Mouse (Mus musculus) c-Kit-negative CD71-positive TER-119-positive erythroid progenitor cells, embryonic 14.5 days (primary cell): ENCODE results near the gene Zc3h12c.

ENCODE experiments used
- DNase-seq: peaks from one replicate; pipeline ENCODE4 v3.0.0-alpha.2; 2013; ENCODE audit warnings: low read depth, low spot score

Zc3h12c gene

DNA sequence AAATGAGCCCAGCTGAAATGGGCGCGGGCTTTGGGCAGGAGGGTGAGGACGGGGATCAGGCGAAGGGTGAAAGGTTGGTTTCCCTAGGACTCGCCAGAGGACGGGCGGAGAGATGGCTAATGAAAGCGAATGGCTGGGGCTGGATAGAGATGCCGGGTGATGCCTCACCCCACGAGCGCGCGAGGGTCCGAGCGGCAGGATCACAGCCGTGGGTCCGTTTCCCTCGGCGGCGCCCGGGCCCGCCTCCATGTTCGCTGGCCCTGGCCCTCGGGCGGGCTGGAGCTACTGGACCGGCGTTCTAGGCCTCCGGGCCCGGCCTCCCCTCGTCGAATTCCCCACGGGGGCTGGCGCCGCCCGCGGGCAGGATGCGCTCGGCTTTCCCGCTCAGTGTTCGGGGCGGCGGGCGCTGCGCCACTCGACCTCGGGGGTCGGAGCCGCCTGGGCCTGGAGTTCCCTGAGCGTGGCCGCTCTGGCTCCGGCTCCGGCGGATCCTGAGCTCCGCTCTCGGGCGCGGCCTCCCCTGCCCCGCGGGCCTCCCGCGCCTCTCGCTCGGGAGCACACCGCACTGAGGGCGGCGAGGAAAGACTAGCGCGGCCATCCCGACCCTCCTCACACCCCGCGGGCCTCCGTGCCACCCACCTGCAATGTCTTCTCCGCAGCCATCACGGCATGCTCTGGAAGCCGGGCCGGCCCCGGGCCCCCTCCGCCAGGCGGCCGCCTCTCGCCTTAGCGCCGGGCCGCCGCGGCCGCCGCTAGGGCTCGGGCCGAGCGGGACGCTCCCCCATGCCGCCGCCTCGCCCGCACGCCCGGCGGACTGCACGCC, at the start of gene Zc3h12c:
Gene Zc3h12c (minus strand): TSS at position 710 of the 823 bp plus-strand sequence.
- DNase-seq = no peak

GRCm38 (mm10) chr9:52217636-52218035, 49.3 kb upstream of the Zc3h12c start:
- DNase-seq = no peak

DNA sequence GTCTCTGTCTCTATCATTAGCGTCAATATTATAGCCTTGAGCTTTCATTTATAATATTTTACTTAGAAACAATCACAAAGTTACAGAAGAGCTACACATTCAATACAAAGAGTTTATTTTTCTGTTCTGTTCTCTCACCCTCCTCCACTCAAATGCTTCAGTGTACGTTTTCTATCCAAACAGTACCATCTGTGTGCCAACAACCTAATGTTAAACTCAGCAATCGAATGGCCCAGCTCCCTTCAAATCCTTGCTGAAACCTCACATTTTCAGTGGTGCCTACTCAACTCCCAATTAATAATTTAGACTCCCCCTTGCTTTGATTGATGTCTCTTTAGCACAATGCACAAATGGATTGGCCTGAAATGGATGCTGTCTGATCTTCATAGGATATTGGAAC, 46.9 kb upstream of the Zc3h12c start:
- no peak for DNase-seq

DNA sequence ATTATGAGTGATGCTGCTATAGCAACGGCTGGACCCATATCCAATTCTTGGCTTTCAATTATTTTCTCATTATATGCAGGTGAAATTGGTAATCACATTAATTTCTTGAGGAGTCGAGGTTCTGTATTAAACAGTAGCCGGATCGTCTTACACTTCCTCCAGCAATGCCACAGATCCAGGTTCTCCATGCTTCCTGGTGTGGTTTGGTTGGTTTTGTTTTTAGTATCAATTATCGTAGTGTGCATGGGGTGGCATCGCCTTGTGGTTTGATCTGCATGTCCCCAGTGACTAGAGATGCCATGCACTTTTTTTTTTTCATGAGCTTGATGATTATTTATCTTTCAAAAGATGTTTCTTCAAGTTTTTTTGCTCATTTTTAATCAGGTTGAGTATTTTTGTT, 44.0 kb upstream of the Zc3h12c start:
- no peak for DNase-seq

DNA sequence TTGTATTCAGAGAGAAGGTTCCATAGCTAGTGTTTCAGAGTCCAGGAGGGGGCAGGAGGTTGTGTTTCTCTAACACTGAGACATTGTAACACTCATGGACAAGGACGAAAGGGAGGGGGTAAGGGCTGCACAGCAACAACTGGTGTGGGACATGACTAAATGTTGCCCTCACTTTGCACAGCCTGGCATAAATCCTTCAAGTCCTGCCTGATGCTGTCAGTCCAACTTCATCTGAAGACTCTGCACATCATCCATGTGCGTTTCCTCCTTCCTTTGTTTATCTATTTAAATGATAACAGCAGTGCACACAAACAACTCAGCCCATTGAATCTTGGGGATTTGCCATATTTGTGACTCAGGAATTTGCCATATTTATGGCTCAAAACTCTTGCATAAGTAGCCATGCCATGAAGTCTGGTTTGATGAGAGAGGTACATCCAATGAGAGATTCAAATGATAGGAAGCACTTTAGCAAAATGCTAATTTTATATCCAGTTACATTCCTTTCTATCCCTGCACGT, 40.2 kb upstream of the Zc3h12c start:
- no peak for DNase-seq

GRCm38 (mm10) chr9:52203189-52203588, 34.8 kb upstream of the Zc3h12c start:
- DNase-seq = no peak

GRCm38 (mm10) chr9:52200271-52200670, 31.9 kb upstream of the Zc3h12c start:
- no peak for DNase-seq

DNA sequence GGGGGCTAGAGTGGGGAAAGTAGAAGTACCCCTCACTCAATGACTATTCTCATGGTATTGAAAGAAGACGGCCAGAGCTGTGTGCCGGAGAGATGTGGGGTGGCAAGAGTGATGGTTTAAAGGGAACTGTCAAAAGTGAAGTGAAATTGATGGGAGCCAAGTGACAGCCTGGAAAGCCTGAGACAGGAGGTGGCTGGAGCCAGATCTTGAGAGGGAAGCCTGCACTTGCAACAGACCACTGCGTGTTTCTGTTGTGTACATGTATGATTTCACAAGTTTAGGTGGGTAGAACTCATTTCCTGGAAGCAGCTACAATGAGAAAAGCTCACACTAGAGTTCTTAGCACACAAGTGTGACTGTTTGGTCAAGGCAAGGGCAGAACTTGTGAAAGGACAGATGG, 27.5 kb upstream of the Zc3h12c start:
- DNase-seq = no peak

- DNase-seq = no peak
These were observed 25.5 kb upstream of the Zc3h12c start for GRCm38 (mm10) chr9:52193851-52194250.

DNA sequence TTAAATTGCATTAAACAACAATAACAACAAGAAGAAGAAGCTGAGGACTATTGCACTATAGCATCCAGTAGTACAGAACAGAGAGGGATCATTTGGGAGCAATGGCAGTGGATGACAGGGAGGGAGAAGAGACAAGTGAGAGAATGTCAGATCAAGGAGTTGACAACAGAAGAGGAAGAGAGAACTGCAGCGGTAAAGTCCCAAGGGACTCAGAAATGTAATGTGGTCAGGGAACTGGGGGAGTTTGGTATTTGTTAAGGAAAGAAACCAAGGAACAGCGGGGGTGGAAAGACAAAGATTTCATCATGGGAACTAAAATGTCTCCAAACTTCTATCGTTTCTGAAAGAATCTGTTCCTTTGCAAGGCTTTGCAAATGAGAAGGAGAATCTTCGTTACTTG, 22.5 kb upstream of the Zc3h12c start:
- DNase-seq = no peak

DNA sequence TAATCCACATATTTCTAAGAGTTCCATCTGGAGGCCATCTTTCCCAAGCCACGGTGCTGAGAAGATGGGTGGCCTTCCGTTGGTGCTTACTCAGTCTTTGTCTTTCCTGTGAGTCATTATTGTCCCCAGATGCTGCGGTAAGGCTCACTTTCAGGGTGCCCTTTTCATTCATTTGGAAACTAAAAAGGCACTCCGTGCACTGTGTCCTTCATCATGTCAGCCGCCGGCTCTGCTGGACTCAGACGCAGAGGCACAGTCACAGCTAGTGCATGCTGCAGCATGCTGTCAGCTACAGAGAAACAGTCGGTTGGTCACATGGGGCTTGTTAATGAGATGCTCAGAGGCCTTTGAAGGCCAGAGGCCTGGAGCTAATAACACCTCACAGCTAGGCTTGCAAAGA, 19.7 kb upstream of the Zc3h12c start:
- DNase-seq = no peak

- DNase-seq = no peak
These were observed 18.0 kb upstream of the Zc3h12c start for GRCm38 (mm10) chr9:52186296-52186941.

DNA sequence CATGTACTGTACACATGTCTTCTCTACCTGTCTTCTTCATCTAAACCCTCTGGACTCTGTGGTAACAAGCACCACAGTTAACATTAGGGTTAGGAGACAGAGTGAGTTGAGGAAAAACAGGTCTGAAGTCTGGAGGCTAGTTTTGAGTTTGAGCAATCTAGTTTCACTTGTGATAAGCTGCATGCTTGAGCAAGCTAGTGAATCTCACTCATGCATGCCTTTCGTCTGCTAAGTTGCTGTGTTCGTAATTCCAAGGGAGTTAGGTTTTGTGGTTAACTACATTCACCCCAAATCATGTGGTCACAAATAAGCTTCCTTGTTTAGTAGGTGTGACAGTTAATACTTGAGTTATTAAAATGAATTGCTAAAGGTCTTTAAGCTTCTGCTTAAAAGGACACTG, 13.0 kb upstream of the Zc3h12c start:
- no peak for DNase-seq

- DNase-seq = no peak
These were observed 12.5 kb upstream of the Zc3h12c start for GRCm38 (mm10) chr9:52180851-52181250.

DNA sequence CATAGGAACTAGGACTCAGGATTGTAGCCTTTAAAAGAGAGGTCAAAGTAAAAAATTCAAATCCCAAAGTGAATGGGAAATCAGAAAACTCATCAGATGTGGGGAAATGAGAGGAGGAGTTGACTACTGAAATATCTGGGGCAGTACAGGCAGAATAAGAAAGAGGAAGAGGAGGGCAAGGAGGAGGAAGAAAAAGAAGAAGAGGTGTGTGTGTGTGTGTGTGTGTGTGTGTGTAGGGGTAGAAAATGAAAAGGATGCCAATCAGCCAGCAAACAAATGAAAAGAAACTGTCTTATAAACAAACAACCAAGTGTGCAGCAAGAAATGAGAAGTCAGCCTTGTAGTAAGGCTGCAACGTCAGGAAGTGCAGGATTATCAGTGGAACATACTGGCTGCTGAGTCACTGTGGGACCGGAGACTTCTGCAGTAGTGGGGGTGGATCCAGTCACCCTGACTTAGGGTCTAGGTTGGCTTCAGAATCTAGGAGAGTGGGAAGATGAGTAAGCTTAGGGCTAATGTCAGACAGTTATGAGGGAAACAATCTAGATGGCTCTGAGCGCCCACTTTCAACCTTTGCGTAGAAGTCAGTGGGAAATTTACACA, 7.0 kb upstream of the Zc3h12c start:
- DNase-seq = peak; percentile 19

DNA sequence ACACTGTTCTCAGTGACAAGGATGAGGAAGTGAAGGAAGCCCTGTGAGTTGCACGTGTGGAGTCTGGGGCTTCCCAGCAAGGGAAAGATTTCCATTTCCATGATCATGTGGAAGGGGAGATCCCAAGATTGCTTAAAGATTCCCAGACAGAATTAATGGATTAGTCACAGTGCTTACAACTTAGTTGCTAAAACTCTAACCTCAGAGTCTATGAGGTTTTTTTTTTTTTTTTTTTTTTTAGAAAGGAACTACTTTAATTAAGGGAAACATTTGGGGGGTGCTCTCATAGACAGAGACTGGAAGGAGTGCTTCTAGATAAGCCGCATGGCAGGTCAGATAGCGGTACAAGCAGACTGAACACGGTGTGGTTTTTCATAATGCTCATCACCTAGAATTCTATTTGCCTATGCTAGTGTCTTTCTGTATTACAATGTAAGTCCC, 6.3 kb upstream of the Zc3h12c start:
- DNase-seq = no peak

- DNase-seq = no peak
These were observed 5.6 kb upstream of the Zc3h12c start for GRCm38 (mm10) chr9:52173937-52174336.

DNA sequence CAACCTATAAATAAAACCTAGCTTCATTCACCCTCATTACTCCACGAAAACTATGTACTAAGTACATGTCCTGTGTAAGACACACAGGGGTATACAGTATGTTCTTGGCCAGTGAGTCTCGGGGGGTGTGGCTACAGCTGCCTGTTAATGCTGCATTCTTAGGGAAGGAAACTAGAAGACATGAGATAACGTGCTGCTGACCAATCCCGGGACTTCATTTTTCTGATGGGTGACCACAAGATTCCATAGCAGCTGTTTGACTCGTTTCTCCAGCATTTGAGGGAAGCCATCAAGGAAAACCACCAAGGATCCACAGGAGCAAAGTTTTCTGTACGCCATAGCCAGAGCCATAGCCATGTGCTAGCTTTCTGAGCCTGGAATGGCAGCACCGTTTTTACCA, 4.2 kb upstream of the Zc3h12c start:
- DNase-seq = no peak

DNA sequence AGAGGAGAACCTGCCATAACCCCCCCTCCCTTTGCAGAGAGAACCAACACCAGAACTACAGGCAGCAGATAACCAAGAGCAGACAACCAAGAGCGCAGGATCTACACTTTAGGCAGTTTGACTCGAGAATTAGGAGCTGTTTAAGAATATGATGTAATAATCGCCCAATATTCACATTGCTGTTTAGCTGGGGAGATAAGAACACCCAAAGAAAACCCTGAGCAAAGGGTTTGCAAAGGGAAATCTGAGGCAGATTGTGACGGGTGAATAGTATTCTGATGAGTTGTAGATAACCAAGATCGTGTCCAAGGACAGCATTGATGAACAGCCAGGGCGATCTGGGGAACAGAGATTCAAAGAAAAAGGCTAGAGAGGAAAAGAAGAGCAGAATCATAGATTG, 2.3 kb upstream of the Zc3h12c start:
- no peak for DNase-seq

- no peak for DNase-seq
These were observed 1.8 kb upstream of the Zc3h12c start for GRCm38 (mm10) chr9:52170131-52170530.

DNA sequence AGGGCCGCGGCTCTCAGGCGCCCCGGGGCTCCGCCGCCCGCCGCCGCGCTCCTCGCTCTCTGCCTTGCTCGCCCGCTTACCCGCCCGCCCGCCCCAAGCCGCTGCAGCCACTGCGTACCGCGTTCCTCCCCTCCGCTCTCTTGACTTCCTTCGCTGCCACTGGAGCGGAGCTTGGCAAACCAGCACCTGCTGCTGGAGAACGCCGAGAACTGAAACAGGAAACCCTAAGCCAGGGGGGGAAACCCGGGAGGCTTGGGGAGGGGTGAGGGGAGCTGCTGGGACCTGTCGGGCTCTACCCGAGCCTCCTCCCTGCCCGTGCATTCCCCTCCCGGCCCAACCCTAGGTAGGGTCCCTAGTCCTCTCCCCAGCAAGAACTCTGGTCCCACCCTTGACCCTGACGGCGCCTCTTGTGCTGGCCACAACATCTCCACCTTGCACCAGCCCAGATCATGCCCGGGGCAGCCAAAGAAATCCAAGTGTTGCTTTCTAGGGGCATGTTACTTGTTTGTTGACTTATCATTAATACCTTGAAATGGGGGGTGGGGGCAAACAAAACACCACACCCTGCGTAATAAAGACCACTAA, 406 bp upstream of the Zc3h12c start:
- no peak for DNase-seq

DNA sequence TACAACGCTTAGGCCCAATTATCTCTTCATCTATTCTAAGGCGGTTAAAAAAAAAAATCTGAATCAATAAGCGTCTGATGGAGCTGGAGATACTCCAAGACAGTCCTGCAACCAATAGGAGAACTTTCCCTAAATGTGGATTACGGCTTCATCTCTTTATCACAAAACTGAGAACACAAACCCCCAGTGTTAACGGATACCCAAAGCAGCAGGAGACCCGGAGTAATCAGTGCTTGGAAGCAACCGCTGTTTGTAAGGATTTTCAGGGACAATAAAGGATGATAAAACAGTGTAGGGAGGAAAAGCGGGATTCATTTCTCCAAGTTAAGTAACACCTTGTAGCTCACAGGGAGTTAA, 888 bp downstream of the Zc3h12c start:
- no peak for DNase-seq
